Mouse (Mus musculus) B cell, adult 2 months (primary cell): Measurements from ENCODE around the gene Eif3j1.
A peak's percentile ranks its signal among the peaks of the same experiment; 100 is the strongest.

Experiments
- DNase-seq, 2 experiments: peaks; one replicate each; pipeline ENCODE4 v3.0.0; 2022

The Eif3j1 gene

DNA sequence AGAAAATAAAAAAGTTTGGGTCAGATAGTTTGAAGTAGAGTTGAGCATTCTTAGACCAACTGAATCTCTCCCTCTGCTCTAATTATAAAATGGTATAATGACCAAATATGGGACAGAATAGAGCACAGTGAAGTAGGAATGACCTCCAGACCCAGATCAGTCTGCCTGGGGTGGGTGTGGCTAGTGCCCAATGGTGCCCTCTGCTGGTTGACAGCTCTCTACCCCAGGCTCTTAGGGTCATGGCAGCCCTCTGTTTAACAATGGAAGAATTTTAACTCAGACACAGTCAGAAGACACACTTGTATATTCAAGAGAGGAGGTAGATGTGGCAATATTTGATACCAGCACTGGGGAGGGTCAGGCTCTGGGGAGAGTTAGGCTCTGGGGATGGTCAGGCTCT, 73.7 kb downstream of the Eif3j1 start:
- DNase-seq = peak; percentile 65 to 72
